Mouse (Mus musculus) neural tube, embryonic 10.5 days (tissue): ENCODE measurements around the gene Tlr8.
"Not testable (repeated sequence)": the region's sequence is repeated elsewhere in the genome, so short reads cannot be mapped to it uniquely, and the experiment has no call there.

Experiments used
- DNase-seq: peaks from one replicate; pipeline ENCODE4 v3.0.0-alpha.2; 2017; ENCODE audit warnings: low spot score; ENCODE audit errors: extremely low spot score

Gene Tlr8

DNA sequence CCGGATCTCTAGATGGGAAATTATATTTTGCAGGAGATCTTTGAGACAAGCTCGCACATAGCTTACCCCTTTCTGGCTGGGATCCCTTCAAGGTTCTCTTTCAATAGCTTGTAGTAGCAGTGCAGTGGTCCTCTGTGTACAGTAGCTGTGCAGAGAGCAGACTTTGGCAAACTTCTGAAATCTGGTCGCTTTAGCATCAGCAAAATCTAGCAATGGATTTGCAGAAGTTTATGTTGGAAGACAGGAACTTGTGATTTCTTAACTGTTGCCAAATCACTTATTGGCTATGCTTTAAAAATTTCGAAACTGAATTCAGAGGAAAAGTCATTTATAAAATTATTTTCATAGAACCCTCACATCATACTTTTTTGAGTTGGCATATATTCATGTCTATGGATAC, at the start of gene Tlr8:
Tlr8 (minus strand) TSS at position 244 of the 400 bp plus-strand sequence.
- no peak for DNase-seq

DNA sequence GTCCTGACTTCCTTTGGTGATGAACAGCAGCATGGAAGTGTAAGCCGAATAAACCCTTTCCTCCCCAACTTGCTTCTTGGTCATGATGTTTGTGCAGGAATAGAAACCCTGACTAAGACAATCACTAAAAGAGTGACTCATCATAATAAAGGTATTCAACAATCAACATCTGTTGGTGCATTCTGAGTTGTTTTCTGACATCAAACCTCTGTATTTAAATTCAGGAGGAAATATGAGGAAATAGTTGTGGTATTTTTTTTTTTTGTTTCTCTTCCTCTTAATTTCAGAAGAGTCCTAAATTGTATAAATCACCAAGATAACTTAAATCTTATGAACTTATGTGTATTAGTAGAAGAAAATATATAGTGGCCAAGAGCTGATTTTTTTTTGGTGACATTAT, 37.9 kb upstream of the Tlr8 start:
- DNase-seq, result not testable (repeated sequence)

DNA sequence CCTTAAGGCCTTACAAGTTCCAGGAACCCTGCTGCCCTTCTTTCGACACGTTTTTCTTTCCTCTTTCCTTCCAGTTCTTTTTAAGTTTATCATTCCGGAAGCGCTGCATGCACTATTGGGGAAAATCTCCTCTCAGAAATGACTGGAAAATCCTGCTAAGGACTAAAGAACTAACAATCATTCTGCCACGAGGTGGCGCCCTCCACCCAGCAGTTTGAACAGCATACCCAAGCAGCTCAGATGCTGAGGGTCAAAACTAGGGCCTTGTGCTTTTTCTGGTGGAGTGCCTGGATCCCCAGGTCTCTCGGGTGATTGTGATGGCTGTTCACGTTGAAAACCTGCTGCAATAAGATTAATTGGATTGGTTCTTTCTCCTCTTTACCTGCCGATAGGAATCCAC, 12.8 kb upstream of the Tlr8 start:
- DNase-seq, result peak; percentile 63

DNA sequence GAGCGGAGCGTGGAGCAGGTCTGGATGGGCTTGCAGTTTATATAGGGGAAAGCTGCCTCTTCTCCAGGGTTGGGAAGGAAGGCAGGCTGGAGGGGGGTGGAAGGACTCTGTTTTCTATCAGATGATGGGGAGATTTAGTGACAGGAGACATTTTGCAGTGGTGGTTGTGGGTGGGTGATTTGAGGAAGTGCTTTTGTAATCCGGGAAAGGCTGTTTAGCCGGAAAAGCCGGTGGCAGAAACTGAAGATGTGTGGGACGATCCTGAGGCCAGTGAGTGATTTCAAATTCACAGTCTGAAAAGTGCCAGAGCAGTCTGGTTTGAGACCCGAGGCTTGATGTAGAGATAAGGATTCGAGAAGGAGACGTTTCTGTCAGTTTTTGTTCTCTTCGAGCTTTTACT, 12.4 kb upstream of the Tlr8 start:
- DNase-seq, result no peak

DNA sequence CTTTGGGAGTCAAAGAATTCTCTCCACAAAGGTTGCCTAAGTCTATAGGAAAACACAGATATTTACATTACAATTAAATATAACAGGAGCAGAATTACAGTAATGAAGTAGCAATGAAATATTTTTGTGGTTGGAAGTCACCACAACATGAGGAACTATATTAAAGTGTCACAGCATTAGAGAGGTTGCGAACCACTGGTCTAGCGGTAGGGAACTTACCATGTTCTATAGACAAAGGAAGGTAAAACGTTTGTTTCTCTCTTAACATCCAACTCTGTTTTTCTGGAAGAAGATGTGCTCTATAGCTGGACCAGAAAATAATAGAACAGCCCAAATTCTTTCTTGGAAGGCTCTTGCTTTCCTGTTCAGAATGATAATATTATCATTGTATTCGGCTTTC, 599 bp downstream of the Tlr8 start:
- no peak for DNase-seq

DNA sequence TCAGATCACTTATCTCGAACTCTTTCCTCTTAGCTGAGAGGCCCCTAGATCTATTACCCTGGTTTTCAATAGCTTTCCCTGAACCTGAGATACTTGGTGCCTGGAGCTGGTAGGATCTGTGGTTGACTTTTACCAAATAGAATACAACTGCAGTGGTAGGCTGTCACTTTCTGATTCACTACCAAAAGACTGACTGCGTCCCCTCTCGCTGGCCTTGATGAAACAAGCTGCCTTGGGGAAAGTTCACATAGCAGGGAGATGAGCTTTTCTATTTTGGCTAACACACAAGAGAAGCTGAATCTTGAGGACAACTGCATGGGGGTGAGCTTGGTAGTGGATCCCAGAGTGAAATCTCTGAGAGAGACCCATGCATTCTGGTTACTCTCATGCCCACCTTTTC, 22.4 kb downstream of the Tlr8 start:
- DNase-seq, result no peak

DNA sequence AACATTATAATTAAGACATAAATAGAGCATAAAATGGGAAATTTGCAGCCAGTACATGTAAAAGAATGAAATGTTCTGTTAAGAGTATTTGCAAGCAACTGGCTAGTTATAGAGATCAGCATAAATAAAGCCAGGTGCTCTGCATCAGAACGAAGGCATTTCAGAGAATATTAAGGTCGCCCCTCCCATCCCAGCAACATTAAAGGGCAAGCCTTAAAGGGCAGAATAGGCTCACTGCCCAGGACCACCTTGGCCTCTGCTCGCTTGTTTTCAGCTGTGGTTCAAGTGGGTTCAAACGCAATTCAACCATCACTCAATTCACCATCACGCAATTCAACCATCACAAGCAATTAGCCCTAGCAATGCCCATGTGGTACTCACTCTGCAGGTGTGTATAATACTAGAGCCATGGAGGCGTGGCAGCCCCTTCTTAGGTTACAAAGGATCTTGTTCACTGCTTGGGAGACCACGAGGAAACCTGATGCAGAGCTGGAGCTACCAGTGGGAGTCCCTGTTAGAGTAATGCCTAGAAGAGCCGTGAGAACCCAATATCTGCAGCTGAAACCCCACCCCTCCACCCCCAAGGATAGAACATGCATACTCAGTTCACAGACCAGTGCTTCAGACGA, 24.7 kb downstream of the Tlr8 start:
- DNase-seq, result no peak

DNA sequence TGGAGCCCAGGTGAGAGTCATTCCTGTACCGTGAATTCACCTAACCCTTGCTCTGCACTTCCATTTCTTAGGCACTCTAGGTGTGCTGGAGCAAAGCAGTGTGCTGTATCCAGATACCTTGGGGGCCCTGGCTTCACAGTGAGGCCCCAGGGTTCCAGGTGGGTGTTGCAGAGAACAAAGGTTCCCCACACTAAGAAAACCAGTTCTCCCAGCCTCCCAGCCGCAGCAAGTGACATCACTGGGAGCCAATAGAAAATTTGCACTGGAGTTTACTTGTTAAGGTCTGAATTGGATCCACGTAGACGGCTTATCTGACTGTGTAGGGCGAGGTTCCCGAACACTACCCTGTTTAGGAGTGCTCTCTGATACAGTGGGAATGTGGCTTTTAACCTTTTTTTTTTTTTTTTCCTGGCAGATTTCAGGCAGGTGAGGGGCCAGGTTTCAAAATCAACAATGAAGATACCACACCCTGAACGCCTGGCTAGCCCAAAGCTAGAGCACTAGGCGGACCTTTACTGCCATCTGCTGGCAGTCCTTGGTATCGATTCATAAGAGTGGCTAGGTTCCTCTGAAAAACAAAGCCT, 30.9 kb downstream of the Tlr8 start:
- peak; percentile 63 for DNase-seq

DNA sequence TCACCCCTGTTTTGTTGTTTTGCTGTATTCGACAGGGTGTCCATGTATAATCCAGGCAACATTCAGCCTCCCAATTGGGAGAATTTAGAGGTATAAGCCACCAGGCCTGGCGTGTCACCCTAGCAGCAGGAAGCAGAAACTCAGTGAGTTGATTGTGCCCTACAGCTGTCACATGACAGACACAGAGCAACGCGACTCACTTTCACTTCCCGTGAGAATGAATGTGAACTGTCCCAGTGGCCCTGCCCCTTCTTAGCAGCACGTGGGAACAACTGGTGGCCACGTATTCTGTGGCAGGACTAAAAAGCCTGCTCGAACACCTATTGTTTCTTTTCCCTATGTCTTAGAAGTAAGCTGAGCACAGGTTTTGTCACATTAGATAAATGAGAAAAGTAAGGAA, 33.0 kb downstream of the Tlr8 start:
- no peak for DNase-seq

DNA sequence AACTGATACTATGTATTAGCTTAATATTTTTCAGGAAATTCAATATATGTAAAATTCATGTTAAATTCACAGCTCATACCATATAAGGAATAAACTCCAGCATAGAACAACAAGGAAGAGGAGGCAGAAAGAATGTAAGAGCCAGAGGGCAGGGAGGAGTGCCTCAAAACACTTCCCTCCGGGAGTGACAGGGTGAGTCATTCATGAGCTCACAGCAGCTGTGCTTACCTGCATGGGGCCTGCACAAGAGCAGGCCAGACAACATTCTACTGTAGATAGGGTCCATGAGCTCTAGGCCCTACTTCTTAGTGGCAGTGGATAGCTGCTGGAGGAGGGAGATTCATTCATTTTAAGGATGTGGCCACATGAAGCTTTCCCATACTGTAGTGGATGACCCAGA, 34.3 kb downstream of the Tlr8 start:
- DNase-seq, result no peak

DNA sequence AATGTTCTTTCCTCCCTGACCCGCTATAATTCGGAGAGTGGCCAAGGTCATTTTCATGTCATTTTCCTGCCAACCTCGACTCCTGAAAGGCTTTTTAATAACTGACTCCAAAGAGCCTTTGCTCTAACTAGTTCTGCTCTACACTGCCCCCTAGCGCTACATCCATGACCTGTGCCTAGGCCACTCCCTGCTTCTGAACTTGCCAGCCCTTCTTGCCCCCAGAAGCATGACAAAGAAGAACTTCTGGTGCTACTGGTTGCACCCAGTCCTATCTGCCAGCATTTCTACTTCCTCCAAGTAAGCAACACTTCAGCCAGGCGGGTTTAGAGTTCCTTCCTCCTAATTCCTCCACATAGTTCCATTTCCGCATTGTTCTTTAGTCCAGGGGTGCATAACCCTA, 34.9 kb downstream of the Tlr8 start:
- DNase-seq, result peak; percentile 47

DNA sequence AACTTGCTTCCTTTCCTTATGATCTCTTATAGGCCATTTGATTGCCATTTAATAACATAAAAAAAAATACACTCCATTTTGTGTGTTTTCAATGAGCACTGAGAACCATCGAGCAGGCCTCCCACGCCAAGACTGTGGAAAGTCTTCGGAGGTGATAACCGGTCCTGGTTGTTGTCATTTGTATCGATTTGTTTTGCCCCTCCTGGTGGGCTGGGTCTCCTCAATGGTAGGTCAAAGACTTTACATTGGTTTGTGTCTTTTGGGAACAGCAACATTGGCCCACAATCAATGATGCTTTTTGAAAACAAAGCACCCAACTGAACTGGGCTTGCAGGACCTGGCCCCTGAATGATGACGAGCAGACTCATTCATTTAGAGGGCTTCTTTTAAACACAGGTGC, 36.4 kb downstream of the Tlr8 start:
- DNase-seq, result no peak

DNA sequence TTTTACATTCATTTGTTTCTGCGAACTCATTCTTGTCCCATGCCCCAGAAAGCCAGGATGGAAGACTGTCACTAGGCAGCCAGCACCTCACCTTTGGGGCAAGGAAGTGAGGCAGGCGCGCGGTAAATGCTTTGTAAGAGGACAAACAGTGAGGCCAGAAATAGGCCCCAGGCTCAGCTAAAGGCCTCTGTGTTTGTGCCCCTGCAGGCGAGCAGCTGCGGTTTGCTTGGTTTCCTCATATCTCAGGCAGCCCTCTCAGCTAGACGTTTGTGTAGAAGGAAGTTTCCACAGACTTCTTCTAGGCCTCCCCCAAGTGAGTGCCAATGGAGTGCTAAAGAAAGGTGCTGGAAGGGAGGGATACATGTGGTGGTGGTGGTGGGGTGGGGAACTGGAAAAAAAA, 37.0 kb downstream of the Tlr8 start:
- no peak for DNase-seq

DNA sequence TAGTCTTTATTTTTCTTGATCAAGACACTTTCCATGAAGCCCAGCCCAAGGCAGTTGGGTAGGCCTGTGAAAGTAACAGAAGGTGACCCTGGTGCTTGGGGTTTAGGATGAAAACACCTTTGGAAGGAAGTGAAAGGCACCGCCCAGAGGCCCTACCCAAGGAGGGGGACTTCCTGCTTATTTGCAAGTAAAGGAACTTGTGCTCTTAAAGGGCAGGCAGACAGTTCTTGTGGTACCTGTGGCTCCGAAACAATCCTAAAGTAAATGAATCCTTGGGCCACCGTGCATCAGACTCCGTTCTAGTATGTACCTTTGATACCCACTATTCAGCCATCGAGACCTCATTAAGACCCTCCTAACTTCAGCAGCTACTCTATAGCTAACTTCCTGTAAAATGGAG, 37.6 kb downstream of the Tlr8 start:
- DNase-seq, result no peak

DNA sequence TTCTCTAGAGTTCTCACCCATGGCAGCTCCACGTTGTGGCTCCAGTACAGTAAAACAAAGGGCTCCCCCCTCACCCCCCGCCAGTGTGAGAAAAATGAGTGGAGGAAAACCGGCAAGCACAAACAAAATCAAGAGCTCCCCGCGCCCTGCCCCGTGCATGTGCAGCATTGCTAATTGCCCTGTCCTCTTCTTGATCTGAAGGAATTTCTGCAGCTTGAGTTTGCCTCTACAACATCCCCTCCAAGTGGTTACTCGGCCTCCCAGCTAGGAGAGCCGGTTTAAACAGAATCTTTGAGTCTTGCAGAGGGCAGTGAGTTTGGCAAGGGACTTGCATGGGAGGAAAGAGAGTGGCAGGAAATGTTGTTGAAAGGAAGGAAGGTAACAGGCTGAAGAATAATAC, 51.4 kb downstream of the Tlr8 start:
- DNase-seq, result no peak

DNA sequence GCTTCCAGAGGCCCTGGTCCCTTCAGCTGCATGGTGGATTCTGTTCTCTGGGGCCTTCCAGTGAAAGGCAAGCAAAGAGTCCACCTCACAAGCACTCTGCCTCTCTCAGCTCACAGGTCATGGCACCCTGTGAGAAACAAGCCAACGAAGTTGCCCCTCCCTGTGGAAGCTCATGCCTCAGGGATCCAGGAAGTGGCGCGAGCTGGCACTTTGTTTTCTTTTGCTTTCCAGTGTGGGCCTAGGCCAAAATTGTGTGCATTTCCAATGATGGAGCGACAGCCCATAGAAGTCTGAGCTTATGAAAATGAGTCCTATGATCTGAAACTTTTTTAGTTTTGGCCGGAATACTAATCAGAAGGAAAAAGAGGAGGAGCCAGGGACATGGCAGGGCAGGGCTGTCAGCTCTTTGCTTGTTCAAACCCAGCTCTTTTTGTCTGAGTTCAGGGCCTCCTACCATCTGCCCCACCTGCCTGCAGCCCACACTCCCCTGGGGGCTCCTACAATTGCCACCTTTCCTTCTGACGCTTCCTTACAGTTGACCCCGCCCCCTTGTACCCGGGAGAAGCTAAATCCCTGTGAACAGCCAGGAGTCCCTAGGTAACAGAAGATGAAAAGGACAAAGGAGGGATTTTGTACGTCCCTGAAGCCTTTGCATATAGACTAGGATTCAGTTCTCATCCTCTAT, 52.1 kb downstream of the Tlr8 start:
- DNase-seq, result no peak

DNA sequence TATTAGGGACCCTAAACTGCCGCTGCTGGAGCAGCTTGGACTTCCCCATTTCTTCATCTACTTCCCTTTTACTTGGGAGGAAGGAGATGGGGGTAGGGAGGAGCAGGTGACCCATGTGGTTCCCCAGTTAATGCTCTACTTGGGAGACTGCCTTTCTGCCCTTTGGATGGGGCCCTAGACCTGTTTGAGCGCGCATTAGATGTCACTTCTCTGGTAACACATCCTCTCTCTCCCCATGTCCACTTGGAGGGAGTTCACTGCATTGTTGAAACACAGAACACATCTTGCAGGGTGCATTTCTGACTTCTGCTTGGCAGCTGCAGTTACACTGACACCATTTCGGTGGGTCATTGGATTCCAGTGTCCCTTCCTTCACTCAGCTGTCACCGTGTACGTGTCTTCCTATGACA, 53.8 kb downstream of the Tlr8 start:
- DNase-seq, result no peak

DNA sequence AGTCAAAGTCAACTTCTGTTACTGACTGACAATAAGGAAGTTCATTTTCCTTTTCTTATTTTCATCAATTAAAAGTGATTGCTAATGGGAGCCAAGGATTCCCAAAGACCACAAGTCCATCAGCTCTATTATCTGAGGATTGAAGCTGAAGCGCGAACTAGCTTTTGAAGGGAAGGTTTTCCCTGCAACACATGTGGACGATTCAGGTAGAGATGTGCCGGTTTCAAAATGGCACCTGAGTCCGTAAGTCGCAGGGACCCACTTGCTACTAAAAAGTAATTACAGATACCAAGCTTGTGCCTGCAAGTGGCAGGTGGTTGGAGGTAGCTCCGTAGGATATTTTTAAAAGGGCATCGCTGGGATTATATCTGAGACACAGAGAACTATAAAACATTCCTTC, 54.3 kb downstream of the Tlr8 start:
- DNase-seq, result no peak

DNA sequence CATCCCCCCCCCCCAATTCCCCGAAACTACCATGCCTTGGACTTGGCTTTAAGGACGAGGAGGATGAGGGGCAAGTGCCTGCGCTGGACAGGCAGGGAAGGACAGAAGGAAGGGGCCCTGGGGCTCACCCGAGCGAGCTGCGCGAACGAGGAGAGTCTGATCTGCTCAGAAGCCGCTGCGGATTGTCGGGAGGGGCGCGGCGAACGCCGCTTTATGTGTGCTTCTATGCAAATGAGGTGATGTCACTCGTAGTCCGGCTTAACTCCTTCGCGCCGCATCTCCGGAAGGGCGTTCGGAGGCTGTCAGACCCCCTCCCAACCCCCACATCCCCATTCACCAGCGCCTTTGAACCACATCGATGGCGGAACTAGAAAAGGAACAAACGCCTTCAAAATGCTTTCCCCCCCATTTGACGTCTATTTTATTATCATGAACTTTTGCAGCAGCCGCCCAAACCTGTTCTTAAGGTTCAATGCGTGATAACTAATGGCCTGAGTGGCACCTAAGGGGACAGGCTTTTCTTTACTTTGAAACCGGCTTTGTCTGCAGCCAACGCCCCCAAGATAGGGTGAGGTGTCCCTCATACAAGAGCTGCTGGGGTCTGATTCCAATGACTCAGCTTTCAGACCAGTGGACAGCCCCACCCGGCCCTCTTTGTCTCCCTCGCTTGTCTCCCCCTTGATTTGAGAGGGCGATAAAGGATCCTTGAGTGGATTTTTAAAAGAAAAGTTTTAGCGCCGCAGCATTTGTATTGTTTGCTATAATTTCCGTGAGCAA, 55.0 kb downstream of the Tlr8 start, which contains the start of gene Tmsb4x:
Tmsb4x (minus strand) TSS at position 338 of the 777 bp plus-strand sequence.
- peak; percentile 80 for DNase-seq

DNA sequence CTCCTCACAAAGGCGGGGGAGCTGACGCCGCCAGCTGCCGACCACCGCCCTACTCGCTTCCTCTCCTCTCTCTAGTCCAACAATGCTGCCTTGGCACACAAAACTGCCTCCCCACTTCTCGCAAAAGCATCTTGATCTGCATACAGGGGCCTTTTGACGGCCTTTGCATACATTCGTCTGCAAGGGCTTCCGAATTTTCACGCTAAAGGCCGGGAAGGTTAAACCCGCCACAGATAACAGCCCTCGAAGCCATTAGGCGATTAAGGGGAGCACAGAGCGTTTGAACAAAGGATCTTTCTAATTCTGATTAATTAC, 55.7 kb downstream of the Tlr8 start:
- no peak for DNase-seq

DNA sequence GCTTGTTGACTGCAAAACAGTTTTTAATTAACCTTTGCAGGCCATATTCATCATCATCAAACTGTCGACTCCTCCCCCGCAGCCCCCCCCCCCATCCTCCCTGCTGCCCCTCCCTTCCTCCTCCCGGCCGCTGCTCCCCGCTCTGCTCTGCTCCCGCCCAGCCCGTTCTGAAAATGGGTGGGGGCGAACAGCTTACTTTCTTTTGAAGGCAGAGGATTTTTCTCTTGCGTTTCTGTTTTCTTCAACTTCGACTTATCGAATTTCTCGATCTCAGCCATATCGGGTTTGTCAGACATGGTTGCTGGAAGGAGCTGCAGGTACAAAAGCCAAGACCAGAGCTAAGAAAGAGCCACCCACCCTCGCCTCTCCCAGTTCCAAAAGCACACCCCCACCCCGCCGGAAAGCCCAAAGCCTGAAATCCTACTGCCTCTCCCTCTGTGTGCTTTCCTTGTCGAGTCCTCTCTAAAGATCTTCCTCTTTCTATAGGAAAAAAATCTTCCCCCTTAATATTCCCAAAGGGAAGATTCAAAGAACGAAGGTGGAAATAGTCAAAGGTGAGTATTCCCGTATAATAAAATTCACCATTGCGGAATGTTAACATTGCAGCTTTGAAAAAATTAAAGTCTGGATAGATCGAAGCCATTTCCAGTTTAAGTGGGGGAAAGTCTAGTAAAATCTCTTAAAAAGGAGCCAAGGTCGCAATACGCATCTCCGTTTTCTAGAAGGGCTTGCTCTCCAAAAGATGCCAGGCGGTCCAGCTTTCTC, 56.2 kb downstream of the Tlr8 start:
- DNase-seq, result peak; percentile 31
